Mouse (Mus musculus): ENCODE data around the gene Atp5mpl.

Atp5mpl gene

GRCm38 (mm10) chr12:111966683-111967173, at the start of gene Atp5mpl:
Gene Atp5mpl, minus strand, starts transcription at chr12:111966977.
- DNase-seq (ENCODE audit: low read depth, low spot score): peak; percentile 93

- DNase-seq (ENCODE audit: low read depth, low spot score): no peak
Measured at GRCm38 (mm10) chr12:112016346-112016745, 49.6 kb upstream of the Atp5mpl start.

GRCm38 (mm10) chr12:112013271-112013801, 46.6 kb upstream of the Atp5mpl start:
- peak; percentile 33 for DNase-seq (ENCODE audit: low read depth, low spot score)

- peak; percentile 46 for DNase-seq (ENCODE audit: low read depth, low spot score)
Measured at GRCm38 (mm10) chr12:112012511-112013270, 45.9 kb upstream of the Atp5mpl start.

GRCm38 (mm10) chr12:112001223-112001622, 34.4 kb upstream of the Atp5mpl start:
- DNase-seq (ENCODE audit: low read depth, low spot score): peak; percentile 76

GRCm38 (mm10) chr12:111999735-112000134, 33.0 kb upstream of the Atp5mpl start:
- no peak for DNase-seq (ENCODE audit: low read depth, low spot score)

- DNase-seq (ENCODE audit: low read depth, low spot score): no peak
Measured at GRCm38 (mm10) chr12:111995161-111995560, 28.4 kb upstream of the Atp5mpl start.

- peak; percentile 59 for DNase-seq (ENCODE audit: low read depth, low spot score)
Measured at GRCm38 (mm10) chr12:111992626-111993025, 25.8 kb upstream of the Atp5mpl start.

- no peak for DNase-seq (ENCODE audit: low read depth, low spot score)
Measured at GRCm38 (mm10) chr12:111986756-111987155, 20.0 kb upstream of the Atp5mpl start.

GRCm38 (mm10) chr12:111983165-111983564, 16.4 kb upstream of the Atp5mpl start:
- no peak for DNase-seq (ENCODE audit: low read depth, low spot score)

- no peak for DNase-seq (ENCODE audit: low read depth, low spot score)
Measured at GRCm38 (mm10) chr12:111981831-111982230, 15.1 kb upstream of the Atp5mpl start.

- DNase-seq (ENCODE audit: low read depth, low spot score): no peak
Measured at GRCm38 (mm10) chr12:111980887-111981367, 14.2 kb upstream of the Atp5mpl start, which contains the start of gene Rd3l. Gene Rd3l, minus strand, starts transcription at chr12:111981317.

GRCm38 (mm10) chr12:111978274-111978673, 11.5 kb upstream of the Atp5mpl start:
- DNase-seq (ENCODE audit: low read depth, low spot score): no peak

- no peak for DNase-seq (ENCODE audit: low read depth, low spot score)
Measured at GRCm38 (mm10) chr12:111977138-111977537, 10.4 kb upstream of the Atp5mpl start.

- DNase-seq (ENCODE audit: low read depth, low spot score): no peak
Measured at GRCm38 (mm10) chr12:111974578-111974977, 7.8 kb upstream of the Atp5mpl start.

GRCm38 (mm10) chr12:111972504-111972903, 5.7 kb upstream of the Atp5mpl start:
- DNase-seq (ENCODE audit: low read depth, low spot score): no peak

- peak; percentile 60 for DNase-seq (ENCODE audit: low read depth, low spot score)
Measured at GRCm38 (mm10) chr12:111971231-111971686, 4.5 kb upstream of the Atp5mpl start, which contains the start of gene Tdrd9. Gene Tdrd9, plus strand, starts transcription at chr12:111971559.

- no peak for DNase-seq (ENCODE audit: low read depth, low spot score)
Measured at GRCm38 (mm10) chr12:111970085-111970484, 3.3 kb upstream of the Atp5mpl start.

- no peak for DNase-seq (ENCODE audit: low read depth, low spot score)
Measured at GRCm38 (mm10) chr12:111963339-111963738, 3.4 kb downstream of the Atp5mpl start.

GRCm38 (mm10) chr12:111958101-111958865, 8.5 kb downstream of the Atp5mpl start:
- peak; percentile 68 for DNase-seq (ENCODE audit: low read depth, low spot score)

GRCm38 (mm10) chr12:111956173-111956572, 10.6 kb downstream of the Atp5mpl start:
- DNase-seq (ENCODE audit: low read depth, low spot score): no peak

- no peak for DNase-seq (ENCODE audit: low read depth, low spot score)
Measured at GRCm38 (mm10) chr12:111951701-111952100, 15.1 kb downstream of the Atp5mpl start.

Measured in R1 (cell line).